Mouse (Mus musculus) cerebellum, adult 2 months (tissue): ENCODE results near the gene Rab11fip2.

Experiments used
- CTCF ChIP-seq: fragments of 200-500 bp; IDR thresholded peaks from 2 replicates; pipeline ENCODE4 v1.5.1; 2011; ENCODE audit warnings: low read depth, mild to moderate bottlenecking, control low read depth, low read length, moderate library complexity, borderline replicate concordance; ENCODE audit not compliant: insufficient read depth
- POLR2A ChIP-seq: fragments of 200-500 bp; IDR thresholded peaks from 2 replicates; pipeline ENCODE4 v1.6.1; 2011; ENCODE audit warnings: low read length, control low read depth, borderline replicate concordance; ENCODE audit not compliant: insufficient read depth

GRCm38 (mm10) chr19:59911554-59911953 lies 31.9 kb downstream of the Rab11fip2 start:
- TF ChIP-seq CTCF: no peak
- TF ChIP-seq POLR2A: no peak
